Mouse (Mus musculus) CD8-positive naive resting alpha-beta T cell, adult 2 months (primary cell): ENCODE data around the gene Srd5a1.
A peak's percentile ranks its signal among the peaks of the same experiment; 100 is the strongest.

Source experiments
- DNase-seq, 2 experiments: peaks; one replicate each; pipeline ENCODE4 v3.0.0; 2022; ENCODE audit warnings: low read depth in 2 of 2, low spot score in 2 of 2

Srd5a1 gene

DNA sequence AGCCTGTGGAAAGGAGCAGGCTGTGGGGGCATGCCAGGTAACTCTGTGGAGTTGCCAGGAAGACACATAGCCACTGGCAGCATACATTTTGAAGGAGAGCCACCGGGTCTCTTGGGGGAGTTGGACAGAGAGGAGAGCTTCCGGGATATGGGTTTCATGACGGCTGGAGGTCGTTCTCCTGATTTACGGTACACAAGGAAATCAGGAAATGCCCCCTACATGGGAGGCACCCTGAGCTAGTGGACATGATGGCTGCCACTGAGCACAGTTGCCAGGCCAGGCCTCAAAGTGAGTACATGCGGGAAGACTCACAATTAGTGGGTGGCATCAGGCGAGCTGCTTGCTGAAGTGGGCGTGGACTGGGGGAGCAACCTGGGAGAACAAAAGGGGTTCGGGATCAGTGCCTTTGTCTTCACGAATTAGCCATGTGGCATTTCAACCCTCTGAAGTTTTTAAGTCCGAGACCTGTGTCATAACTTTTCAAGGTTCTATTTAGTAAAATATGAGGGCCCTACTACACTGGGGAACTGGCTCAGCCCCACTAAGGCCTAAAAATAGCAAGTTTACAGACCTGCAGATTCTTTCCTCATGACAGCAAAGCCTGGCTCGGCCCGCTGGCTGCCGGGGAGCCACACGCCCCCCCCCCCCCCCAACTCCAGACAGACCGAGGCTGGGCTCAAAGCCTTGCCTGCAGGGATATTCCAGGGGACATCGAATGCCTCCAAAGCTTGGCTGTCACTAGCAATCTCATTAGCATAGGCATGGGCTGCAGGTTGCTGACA is 68.5 kb downstream of the Srd5a1 start:
- DNase-seq, result no peak

DNA sequence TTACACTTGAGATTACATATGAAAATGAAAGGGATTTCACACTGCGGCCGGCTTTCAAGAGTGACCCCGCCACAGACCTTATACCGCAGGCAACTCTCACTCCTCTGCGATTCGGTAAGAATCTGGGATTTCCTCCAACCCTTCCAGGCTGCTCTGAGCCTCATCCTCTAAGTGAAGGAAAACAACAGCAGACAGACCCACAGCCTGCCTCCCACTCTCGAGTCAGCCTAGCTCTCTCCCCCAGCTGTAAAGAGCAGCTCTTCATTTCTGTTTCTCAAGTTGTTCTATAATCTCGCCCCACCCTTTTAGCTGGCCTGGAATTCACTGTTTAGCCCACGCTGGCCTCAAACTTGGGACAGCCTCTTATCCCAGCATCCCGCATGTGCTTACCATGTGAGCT is 69.5 kb downstream of the Srd5a1 start:
- DNase-seq, result no peak

DNA sequence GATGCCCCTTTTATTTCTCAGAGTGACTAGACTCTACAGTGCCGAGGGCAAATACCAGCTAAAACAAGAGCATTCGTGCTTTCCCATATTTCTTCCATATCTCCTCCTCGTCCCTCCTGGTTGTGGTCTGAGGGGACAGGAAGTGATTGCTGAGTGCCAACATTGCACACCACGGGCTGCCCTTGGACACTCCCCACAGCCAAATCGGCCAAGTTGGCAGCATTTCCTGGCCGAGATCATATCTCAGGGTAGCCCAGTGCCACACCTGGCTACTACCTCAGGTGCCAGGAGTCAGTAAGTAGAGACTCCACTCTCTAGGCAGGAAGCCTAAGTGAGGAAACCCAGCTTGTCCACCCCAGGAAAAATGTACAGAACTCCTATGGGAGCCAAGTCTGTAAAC is 70.0 kb downstream of the Srd5a1 start:
- DNase-seq, result no peak

DNA sequence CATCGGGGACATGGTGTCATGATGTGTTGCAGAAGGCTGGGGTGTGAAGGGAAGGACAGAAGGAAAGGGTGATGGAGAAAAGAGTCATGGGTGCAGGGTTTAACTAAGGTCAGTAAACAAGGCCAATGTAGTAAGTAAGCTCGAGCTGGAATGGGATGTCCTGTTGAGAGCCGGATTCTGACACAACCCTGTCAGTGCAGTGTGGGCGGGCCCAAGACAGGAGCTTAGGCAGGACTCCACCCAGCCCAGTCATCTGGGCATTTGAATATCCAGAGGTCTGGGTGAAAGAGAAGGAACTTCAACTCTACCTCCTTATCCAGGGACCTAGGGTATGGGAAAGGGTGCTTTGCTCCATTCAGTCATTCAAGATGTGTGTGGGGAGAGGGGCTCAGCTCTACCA is 72.9 kb downstream of the Srd5a1 start:
- DNase-seq, result no peak

DNA sequence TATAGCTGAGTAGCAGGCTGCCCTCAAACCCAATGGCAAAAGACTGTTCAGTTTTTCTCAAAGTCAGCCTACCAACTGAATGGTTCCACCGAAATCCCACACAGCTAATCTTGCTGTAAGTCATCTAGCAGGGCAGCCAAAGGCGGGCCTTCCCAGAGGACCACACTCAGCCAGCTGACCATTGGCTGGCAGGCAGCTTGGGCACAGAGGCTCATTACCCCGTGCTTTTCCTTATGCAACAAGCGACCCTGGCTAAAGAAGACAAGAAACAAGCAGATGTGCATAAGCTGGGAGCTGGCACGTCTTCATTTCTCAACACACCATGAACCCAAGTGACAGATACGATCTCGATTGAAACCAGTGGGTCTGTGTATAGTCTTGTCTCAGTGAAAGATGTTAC is 73.9 kb downstream of the Srd5a1 start:
- no peak for DNase-seq

DNA sequence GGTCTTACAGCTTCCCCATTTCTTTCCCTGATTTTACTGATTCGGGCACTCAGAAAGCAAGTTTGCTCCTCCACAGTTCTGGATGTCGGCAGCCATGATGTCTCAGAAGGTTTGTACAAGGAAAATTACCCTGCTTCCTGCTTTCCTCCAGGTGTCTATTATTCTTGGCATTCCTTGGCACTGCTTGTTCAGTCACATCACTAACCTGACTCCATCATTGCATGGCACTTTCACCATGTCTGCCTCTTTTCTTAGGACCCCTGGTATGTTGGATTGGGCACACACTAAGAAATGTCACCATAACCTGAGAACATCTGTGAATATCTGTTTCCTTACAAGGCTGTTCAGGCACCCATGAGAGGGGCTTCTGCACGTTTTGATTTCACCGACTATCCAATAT is 75.2 kb downstream of the Srd5a1 start:
- DNase-seq, result no peak

DNA sequence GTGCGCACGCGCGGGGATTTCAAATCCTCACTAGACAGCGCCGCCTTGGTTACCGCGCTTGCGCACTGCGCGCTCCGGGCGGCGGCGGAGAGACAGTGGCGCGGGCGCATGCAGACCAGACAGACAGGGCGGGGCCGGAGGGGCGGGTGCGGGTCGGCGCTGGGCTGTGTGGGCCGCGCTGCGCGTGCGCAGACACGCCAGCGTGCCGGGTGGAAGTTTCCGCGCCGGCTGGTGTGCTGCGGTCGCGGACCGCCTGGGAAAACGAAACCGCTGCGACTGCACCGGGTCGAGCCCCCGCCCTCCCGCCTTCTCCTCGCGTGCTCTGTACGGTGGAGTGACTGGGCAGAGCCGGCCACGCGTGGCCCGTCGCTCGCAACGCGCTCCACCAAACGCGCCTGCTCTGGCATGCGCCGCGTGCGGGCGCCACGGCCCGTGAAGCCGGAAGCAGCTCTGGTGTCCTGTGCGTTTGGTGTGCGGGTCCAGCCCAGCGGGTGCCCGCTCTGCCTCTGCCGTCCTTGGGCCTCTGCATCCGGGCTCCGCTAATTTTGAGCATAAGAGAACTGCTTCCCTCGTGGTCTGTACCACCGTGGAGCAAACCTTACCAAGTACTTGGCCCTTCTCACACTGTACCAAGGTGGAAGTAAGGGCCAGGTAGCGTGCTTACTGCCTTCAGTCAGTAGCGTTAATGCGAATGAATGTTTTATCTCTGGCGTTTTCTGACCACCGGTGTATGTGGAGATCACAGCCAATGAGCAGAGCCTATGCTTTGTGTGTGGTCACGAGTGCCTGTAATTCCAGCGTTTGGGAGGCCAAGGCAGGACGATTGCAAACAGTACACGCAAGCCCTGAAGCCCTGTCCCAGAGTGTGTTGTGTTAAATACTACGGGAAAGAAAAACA is 76.3 kb downstream of the Srd5a1 start:
- DNase-seq, result peak; percentile 95 to 97

DNA sequence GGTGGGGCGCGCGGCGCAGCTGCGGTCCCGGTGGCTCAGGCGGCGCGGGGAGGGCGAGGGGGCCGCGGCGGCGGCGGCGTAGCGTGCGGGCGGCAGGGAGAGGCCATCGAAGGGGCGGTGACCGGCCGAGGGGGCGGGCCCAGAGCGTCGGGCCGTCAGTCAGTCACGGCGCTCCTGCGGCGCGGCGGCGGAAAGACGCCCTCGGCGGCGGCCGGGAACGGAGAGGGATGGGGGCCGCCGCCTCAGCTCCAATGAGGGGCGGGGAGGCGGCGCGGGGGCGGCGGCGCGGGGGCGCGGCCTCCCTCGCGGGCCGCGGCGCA is 76.9 kb downstream of the Srd5a1 start, which contains the start of gene Tent4a:
Gene Tent4a (minus strand): TSS at position 284 of the 320 bp plus-strand sequence.
- DNase-seq, result no peak

DNA sequence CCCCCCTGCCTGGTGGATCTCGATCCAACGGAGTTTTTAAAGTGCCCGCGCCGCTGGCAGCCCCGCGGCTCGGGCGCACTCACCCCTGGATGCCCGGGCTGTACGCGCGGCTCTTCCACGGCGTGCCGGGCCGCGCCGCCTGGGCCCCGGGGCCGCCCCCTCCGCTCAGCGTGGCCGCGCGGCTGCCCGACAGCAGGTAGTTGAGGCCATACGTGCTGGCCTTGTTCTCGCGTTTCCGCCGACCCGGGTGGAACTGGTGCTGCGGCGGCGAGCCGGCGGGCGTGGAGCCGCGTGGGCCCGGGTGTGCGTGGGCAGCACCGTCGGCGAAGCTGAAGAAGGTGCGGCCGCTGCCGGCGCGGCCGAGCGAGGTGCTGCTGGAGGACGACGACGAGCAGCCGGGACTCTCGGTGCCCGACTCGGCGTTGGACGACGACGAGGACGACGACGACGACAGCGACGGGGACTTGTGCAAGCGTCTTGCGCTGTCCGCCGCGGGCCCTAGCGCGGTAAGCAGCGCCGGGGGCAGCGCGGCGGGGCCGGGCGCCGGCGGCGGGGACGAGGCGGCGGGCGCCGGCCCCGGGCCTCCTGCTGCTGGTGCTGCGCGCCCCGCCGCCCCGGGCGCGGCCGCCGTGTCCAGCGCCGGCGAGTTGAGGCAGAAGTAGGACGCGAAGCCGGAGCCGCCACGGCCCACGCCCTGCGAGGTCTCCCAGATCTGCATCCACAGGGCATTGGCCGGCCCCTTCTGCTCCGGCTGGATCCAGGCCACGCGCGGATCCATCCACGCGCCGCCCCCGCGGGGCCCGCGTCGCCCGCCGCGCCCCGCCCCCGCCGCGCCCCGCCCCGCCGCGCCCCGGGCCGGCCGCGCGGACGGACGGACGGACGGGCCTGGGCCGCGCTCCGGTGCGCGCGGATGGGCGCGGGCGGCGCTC is 77.6 kb downstream of the Srd5a1 start, which contains the start of gene Nsun2:
Gene Nsun2 (plus strand): TSS at position 342 of the 929 bp plus-strand sequence.
- DNase-seq, result peak in 1 of 2 experiments; percentile 20

DNA sequence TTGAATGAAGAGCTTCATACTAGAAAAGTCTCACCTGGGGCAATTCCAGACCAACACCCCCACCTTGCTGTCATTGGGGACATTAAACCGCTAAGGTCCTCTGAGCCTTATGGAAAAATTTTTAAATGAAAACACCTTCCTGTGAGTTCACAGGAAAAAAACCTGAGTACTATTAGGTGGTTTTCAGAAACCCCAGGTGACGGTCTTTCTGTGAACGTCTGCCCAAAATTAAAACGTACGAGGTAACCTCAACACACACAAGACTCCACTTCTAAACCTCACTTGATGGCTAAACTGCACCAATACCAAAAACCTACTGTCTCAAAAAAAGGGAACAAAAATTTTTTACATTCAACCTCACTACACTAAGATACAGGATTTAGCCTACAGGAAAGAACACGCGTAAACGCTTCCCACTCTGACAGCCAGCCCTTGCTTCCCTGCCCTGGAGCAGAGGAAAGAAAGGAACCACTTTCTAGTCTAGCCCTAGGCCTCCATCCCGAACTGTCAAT is 78.3 kb downstream of the Srd5a1 start:
- DNase-seq, result no peak

DNA sequence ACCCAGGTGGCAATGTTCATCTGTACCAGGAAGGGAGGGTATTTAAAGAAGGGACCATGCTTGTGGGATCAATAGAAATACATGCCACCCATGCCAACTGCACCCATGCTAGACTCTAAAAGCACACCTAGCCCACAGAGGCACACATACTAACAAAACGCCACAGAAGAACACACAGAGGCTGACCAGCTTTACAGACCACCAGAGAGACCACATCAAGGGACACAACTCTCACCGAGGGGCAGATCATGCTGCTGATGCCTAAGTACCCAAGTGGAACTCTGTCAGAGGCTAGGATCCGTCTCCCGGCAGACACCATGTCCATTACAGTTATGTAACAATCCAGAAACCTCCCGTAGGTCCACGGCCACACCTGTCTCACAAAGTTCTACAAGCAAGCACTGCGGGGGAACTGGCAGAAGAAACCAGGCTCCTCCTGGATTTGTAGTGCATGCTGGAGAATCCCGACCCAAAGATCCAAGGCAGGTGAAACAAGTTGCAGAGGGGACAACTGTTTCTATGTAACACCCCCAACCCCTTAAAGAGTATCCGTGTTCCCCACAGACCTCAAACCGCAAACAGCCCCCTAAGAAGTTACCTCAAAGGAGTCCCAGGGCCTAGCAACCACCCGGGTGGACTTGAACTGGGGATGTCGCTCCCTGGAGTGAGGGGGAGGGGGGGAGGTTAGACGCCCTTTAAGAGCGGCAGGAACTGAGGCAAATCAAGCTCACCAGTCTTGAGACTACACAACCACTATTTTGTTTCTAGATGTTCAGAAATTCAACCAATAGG is 78.9 kb downstream of the Srd5a1 start:
- DNase-seq, result no peak

DNA sequence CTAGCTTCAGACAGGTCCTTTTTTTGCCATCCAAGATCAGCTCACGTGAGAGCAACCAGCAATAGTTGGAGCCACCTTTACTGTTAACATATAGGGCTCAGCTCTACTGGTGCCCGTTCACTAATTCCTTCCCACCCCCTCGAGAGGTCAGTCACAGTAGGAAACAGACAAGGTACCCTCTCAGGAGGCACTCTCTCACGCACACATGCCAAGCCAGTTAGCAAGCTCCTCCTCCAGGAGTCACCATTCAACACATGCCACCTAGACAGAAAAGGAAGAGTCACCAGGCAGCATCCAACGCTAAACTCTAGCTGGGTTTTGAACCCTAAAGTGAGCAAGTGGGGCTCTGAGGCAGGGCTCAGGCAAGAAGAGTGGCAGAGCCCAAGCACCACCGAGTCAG is 79.8 kb downstream of the Srd5a1 start:
- DNase-seq, result no peak

DNA sequence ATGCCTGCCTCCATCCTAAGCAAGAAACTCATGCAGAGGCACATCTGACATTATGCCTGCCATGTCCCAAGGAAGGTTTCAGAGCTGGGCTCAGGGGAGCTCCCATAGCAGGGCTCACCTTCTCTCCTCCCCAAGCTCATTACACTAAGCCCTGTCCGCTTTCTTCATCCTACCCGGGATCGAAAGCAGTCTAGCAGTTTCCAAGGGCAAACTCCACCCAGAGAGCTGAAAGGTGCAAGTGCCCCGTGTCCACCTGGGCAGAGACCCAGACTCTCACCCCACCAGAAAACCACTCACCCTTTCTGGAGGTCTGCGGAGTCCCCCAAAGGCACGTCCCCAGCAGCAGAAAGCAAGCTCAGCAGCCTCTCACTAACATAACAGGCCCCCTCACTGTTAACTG is 80.3 kb downstream of the Srd5a1 start:
- DNase-seq, result no peak

DNA sequence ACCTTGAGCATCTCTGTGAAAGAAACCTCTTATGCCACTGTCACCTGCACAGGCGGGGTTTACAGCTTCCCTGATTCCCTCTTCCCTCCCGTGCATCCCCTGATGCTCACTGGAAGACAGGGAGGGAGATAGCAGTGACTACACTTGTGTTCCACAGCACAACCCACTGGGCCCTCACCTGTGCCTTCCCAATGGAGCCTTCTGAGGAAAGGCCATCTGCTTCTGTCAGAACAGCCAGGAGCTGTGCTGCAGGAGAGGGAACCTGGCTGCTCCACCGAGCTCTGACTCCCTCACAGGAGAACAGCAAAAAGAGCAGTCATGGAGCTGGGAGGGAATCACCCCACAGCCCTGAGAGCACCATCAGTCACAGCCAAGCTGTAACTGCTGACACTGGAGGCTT is 81.1 kb downstream of the Srd5a1 start:
- no peak for DNase-seq

DNA sequence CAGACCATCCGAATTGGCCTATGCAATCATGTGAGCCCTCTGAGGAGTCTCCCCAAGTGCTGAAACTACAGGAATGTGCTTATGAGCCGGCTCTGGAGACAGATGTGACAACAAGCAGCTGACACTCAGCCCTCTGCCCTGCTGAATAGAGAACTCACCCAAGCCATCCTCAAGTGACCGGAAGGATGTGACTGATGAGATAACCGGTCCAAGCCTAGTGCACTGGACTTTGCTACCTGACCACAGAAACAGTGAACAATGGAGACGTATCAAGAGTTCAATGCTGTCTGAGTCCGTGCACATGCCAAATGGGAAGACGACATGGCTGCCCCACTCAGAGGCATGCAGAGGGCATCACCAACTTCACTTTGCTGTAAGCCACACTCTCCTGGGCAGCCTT is 82.7 kb downstream of the Srd5a1 start:
- DNase-seq, result no peak

DNA sequence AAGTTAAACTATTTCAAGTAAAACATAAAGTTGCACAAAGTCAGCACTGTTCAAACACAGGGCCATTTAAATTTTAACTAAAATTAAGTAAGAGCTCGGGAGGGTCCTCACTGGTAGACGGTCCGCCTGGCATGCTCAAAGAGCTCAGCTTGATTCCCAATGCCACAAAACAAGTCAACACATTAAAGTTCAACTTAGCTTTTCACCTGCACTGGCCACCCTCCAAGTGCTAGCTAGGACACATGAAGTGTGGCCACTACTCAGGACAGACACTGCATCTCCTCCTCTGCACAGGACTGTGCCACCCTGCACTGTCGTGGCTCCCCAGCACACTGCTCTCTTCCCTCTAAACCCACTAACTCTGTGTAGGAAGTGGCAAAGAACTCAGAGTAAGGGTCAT is 85.4 kb downstream of the Srd5a1 start:
- no peak for DNase-seq

DNA sequence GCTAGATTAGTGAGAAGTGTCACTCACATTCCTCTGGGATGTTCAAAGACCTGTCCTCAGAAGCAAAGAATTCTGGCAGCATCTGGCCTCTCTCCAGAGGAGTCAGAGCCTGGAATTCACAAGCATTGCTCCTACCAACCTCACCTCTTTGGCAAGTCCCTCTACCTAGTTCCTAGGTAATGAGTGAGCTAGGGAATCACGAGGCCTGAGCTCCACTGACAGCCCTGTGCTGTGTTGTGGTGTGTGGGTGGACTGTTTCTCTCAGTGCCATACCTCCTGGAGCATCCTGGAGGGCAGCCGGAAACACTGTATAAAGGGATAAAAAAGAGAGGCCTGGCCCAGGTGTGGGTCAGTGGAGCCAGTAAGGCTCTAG is 87.1 kb downstream of the Srd5a1 start:
- DNase-seq, result no peak
